Mouse (Mus musculus) neural tube, embryonic 10.5 days (tissue): ENCODE results near the gene Zfp991.
"Not testable (repeated sequence)": the region's sequence is repeated elsewhere in the genome, so short reads cannot be mapped to it uniquely, and the experiment has no call there.

Experiments used
- DNase-seq: peaks from one replicate; pipeline ENCODE4 v3.0.0-alpha.2; 2017; ENCODE audit warnings: low spot score; ENCODE audit errors: extremely low spot score

Zfp991 gene

DNA sequence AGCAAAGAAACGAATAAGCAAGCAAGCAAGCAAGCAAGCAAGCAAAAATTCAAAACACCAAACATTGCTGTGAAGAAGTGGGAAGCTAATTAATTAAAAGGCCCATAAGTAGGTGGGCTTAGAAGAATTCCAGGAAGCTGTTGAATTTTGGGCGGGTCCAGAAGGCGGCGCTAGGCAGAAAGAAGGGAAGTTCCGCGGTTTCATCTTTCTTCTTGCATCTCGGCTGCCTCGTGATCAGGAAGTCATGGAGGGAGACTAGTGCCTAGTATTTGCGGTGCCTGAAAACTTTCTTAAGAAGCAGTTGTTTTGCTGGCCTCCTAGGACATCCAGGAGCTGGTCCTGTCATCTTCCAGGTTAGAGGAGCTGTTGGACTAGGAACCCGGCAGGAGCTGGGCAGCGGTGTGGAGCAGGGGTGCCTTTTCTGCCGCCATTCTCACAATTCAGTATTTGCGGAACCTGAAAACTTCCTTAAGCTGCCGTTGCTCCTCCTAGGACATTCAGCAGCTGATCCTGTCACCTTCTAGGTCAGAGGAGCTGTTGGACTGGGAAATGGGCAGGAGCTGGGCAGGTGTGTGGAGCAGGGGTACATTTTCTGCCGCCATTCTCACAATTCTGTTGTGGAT lies at the start of gene Zfp991:
TSS of gene Zfp991 (plus strand) at position 202 of the 623 bp plus-strand sequence.
- DNase-seq = not testable (repeated sequence)

DNA sequence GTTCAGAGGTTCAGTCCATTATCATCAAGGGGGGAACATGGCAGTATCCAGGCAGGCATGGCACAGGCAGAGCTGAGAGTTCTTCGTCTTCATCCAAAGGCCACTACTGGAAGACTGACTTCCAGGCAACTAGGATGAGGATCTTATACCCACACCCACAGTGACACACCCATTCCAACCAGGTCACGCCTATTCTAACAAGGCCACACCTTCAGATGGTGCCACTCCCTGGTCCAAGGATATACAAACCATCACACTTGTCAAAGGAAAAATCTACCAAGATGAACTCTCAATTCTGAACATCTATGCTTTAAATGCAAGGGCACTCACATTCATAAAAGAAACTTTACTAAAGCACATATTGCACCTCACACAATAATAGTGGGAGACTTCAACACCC lies 36.2 kb upstream of the Zfp991 start:
- not testable (repeated sequence) for DNase-seq

DNA sequence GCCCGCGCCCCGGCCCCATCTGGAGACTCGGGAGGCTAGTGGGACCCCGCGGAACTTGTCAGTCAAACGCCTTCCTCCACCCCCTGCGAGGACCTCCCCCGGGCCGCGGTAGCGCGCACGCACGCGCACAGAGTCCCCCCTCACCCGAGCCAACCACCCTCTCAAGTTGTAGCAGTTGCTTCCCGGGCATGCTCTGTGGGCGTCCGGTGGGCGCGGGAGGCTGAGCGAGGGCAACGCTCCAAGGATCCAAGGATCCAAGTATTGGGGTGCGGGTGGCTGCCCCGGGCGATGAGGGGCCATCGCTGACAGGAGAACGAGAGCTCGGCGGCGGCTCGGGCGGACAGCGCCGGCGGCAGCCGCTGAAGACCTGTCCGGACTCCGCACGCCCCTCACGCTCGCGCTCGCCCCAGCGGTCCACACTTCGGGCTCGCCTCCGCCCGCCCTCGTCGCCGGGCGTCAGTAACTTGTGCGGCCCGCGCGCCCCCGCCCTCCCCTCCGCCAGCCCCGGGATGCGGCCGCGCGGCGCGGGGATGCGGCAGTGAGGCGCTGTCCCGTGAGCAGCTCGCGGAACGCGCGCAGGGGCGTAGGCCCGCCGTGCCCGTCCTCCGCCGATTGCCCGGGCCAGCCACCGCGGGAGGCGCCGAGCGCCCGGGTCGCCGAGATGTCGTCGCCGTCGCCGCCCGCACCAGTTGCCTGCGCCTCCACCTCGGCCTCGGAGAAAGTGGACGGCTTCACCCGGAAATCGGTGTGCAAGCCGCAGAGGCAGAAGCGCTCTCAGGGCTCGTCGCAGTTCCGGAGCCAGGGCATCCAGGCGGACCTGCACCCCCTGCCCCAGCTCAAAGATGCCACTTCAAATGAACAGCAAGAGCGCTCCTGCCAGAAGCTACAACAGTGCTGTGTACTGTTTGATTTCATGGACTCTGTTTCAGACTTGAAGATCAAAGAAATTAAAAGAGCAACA lies 29.9 kb upstream of the Zfp991 start:
- peak; percentile 48 for DNase-seq

GRCm38 (mm10) chr4:147103814-147104213 lies 28.0 kb upstream of the Zfp991 start:
- peak; percentile 9 for DNase-seq

GRCm38 (mm10) chr4:147117839-147118238 lies 14.0 kb upstream of the Zfp991 start:
- DNase-seq = not testable (repeated sequence)

GRCm38 (mm10) chr4:147122286-147122685 lies 9.6 kb upstream of the Zfp991 start:
- peak; percentile 13 for DNase-seq

GRCm38 (mm10) chr4:147123797-147124196 lies 8.0 kb upstream of the Zfp991 start:
- DNase-seq = peak; percentile 11

DNA sequence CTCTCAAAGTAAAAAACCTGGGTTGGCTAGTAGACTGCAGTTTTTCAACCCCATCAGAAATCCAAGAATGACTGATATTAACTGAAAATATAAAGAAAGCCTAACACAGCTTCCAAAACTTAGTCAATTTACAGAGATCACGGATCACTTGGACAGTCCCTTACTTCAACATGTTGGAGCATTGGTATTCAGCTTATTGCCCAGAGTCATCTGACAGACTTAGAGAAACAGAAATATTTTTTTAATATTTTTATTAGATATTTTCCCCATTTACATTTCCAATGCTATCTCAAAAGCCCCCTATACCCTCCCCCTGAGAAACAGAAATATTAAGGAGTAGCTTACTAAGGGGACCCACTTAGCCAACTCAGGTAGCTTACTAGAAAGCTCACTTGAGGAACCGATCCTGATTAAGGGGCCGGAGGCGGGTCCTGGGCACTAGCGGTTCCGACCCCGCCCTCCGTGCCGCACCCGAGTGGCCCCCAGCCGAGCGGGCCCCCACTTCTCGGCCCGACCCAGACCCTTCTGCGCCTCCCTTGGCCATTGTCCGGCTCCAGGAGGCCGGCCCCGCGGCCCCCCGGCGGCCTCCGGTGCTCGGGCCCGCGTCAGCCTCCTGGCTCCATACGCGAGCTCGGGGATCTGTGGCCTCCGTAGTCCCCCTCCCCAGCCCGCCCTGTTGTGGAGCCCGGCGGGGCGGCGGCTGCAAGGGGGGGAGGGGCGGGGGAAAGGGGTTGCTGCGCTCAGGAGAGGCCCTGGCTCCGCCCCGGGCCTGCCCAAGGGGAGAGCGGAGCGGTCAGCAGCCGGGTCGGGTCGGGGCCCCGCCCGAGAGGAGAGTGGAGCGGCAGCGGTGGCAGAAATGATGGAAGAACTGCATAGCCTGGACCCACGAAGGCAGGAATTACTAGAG lies 7.2 kb upstream of the Zfp991 start:
- peak; percentile 96 for DNase-seq

GRCm38 (mm10) chr4:147125326-147125725 lies 6.5 kb upstream of the Zfp991 start:
- not testable (repeated sequence) for DNase-seq

GRCm38 (mm10) chr4:147125870-147126269 lies 6.0 kb upstream of the Zfp991 start:
- peak; percentile 13 for DNase-seq

DNA sequence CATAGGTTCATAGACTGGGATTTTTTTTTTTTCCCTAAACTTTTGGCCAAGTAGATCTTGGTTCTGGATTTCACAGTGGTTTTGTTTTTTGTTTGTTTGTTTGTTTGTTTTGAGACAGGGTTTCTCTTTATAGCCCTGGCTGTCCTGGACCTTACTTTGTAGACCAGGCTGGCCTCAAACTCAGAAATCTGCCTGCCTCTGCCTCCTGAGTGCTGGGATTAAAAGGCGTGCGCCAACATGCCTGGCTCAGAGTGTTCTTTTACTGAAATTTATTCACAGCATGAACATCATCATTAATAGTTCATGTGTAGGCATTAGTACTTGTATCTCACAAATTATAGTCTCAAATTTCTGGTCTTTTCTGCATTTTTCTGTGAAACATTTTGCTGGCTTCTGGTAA lies 5.4 kb upstream of the Zfp991 start:
- not testable (repeated sequence) for DNase-seq

DNA sequence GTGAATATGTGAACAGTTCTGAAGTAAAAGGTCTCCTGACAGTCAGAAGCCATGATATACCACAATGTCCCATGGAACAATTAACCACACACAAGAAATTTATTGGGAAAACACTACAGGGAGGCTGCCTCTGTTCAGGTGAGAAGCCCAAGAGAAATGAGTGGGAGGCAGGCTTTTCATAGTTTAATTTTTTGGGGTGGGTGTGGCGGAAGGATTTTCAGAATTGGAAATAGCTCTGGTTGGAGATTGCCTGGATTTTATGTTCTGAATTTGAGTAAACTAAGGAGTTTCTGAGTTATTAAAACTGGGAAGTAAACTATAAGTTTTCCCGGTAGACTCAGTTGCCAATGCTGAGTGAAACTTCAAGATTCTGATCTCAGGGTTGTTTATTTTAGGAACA lies 4.7 kb upstream of the Zfp991 start:
- peak; percentile 11 for DNase-seq

- peak; percentile 10 for DNase-seq
Measured at GRCm38 (mm10) chr4:147128152-147128551, 3.7 kb upstream of the Zfp991 start.

GRCm38 (mm10) chr4:147133596-147133995 lies 1.8 kb downstream of the Zfp991 start:
- not testable (repeated sequence) for DNase-seq

- not testable (repeated sequence) for DNase-seq
Measured at GRCm38 (mm10) chr4:147141757-147142156, 9.9 kb downstream of the Zfp991 start.

DNA sequence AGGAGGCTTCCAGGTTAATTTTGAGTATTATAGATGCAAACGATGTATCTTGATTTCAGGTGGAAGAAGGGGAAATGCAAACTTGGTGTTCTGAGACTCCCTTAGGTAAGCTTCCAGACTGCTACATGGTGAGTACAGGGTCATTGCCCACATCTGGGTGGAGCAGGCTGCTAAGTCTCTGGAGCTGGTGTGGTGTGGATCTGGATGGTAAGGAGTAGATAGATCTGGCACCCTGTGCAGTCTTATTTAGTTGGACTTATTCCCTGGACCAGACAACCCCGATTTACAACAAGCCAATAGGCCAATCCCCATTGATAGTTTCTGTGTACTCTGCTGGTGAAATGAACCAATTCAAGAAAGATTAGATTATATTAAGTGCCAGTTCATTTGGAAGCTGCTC lies 33.4 kb downstream of the Zfp991 start:
- not testable (repeated sequence) for DNase-seq

DNA sequence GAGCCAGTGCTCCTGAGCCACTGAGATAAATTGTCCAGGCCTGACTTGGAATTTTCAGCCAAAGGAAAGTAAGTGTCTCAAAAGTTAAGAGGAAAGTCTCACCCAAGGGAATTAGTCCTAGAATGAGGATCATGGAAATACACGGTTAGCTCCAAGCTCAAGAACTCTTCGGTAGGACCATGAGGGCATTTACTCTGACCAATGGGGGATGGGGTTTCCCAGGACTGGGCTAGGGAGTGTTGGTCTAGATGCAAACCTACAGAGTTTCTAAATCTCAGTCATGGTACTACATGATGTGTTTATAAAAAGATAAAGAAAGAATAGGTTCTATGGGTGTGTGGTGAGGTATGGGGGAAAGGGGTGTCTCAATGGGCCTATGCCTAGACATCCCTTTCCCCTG lies 38.7 kb downstream of the Zfp991 start:
- not testable (repeated sequence) for DNase-seq

DNA sequence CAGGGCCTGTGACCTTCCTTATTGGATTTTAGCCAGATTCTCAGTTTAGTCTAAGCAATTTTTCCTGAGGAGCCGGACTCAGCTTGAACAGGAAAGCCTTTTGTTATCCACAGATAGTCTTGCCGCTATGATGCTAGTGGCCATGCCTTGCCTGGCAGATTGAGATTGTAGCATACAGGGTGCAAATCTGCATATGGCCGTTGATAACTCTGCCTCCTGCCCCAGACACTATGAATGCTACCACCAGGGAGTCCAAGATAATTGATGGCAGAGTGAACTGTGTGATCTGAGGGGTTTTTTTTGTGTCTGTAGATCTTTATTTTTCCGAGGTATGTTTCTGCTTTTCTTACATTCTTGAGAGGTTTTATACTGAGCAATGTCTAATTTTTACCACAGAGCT lies 39.7 kb downstream of the Zfp991 start:
- DNase-seq = not testable (repeated sequence)

DNA sequence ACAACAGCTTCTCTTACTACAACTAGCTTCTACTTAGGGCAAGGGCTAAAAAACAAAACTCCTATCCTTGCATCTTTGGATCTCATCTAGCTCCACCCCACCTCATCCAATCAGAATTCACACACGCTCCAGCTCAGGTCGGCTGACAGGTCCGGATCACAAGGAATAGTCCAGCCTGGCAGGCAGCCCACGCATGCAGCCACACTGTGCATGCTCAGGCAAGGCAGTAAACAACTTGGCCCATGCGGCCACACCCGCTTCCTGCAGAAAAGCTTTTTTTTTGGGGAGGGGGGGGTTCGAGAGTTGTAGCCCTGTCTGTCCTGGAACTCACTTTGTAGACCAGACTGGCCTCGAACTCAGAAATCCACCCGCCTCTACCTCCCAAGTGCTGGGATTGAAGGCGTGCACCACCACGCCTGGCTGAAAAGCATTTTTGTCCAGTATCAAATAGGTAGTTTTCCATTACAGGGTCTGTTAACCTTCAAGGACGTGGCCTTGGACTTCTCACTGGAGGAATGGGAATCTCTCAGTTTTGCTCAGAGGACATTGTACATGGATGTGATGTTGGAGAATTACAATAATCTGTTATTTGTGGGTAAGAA lies 44.5 kb downstream of the Zfp991 start:
- not testable (repeated sequence) for DNase-seq

- DNase-seq = not testable (repeated sequence)
Measured at GRCm38 (mm10) chr4:147181141-147181685, 49.4 kb downstream of the Zfp991 start.
